Mouse (Mus musculus) lung, postnatal 0 days (tissue): ENCODE measurements around the gene Erg28.

Experiments
- CTCF ChIP-seq: IDR thresholded peaks from 2 replicates; pipeline ENCODE4 v1.5.1; 2016; ENCODE audit warnings: antibody characterized with exemption, mild to moderate bottlenecking
- EP300 ChIP-seq: IDR thresholded peaks from 2 replicates; pipeline ENCODE4 v1.6.1; 2016; ENCODE audit warnings: antibody characterized with exemption, mild to moderate bottlenecking, control low read depth

DNA sequence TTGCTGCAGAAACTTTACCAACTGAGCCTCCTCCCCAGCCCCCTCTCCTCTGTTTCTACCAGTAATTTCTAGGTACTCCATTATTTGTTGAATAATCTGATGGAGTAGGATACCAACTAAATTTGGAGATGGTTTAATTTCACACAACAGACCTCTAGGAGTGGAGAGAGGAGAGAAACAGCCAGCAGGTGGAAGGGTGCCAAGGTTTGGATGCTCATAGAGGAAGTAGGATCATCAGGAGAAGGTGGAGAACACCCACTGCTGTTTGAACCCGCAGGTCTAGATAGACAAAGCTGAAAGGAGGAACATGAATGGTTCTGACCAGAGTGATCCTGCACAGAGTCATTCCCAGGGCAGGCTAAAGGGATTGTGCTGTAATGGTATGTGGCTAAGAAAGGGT, 28.8 kb downstream of the Erg28 start:
- no peak for TF ChIP-seq CTCF
- no peak for TF ChIP-seq EP300
